Mouse (Mus musculus) kidney, postnatal 10 days (tissue): ENCODE measurements around the gene Rbp2.

ENCODE experiments used
- DNase-seq: peaks from one replicate; pipeline ENCODE4 v3.0.0; 2021; ENCODE audit warnings: mixed read lengths

The Rbp2 gene

GRCm38 (mm10) chr9:98524786-98525542, 39.0 kb downstream of the Rbp2 start:
- DNase-seq, result peak; percentile 34

- DNase-seq, result no peak
Measured at GRCm38 (mm10) chr9:98525543-98525924, 39.6 kb downstream of the Rbp2 start.

GRCm38 (mm10) chr9:98527226-98527625, 41.3 kb downstream of the Rbp2 start:
- peak; percentile 37 for DNase-seq

- no peak for DNase-seq
Measured at GRCm38 (mm10) chr9:98529776-98530175, 43.9 kb downstream of the Rbp2 start.

GRCm38 (mm10) chr9:98530999-98531398, 45.1 kb downstream of the Rbp2 start:
- DNase-seq, result no peak

GRCm38 (mm10) chr9:98534675-98535280, 48.9 kb downstream of the Rbp2 start:
- no peak for DNase-seq

GRCm38 (mm10) chr9:98535763-98536162, 49.8 kb downstream of the Rbp2 start:
- DNase-seq, result no peak

GRCm38 (mm10) chr9:98538017-98538712, 52.2 kb downstream of the Rbp2 start:
- DNase-seq, result peak; percentile 9

GRCm38 (mm10) chr9:98538713-98539360, 52.9 kb downstream of the Rbp2 start:
- DNase-seq, result peak; percentile 82

- DNase-seq, result no peak
Measured at GRCm38 (mm10) chr9:98544042-98544441, 58.1 kb downstream of the Rbp2 start.
